Mouse (Mus musculus): Measurements from ENCODE around the gene Adcy5.

Gene Adcy5

GRCm38 (mm10) chr16:35154641-35155390, at the start of gene Adcy5:
TSS of gene Adcy5 (plus strand) at chr16:35154877.
- no peak for DNase-seq

GRCm38 (mm10) chr16:35107985-35108384, 46.7 kb upstream of the Adcy5 start:
- no peak for DNase-seq

GRCm38 (mm10) chr16:35109156-35109555, 45.5 kb upstream of the Adcy5 start:
- no peak for DNase-seq

- DNase-seq, result no peak
Measured at GRCm38 (mm10) chr16:35109656-35110291, 44.9 kb upstream of the Adcy5 start.

GRCm38 (mm10) chr16:35110410-35111142, 44.1 kb upstream of the Adcy5 start:
- peak; percentile 80 for DNase-seq

GRCm38 (mm10) chr16:35111143-35111620, 43.5 kb upstream of the Adcy5 start:
- no peak for DNase-seq

GRCm38 (mm10) chr16:35113496-35113895, 41.2 kb upstream of the Adcy5 start:
- no peak for DNase-seq

GRCm38 (mm10) chr16:35116328-35116956, 38.2 kb upstream of the Adcy5 start:
- DNase-seq, result no peak

- DNase-seq, result no peak
Measured at GRCm38 (mm10) chr16:35117436-35117835, 37.2 kb upstream of the Adcy5 start.

- no peak for DNase-seq
Measured at GRCm38 (mm10) chr16:35120603-35121002, 34.1 kb upstream of the Adcy5 start.

GRCm38 (mm10) chr16:35127270-35127669, 27.4 kb upstream of the Adcy5 start:
- no peak for DNase-seq

GRCm38 (mm10) chr16:35130172-35130571, 24.5 kb upstream of the Adcy5 start:
- DNase-seq, result no peak

GRCm38 (mm10) chr16:35139416-35139815, 15.3 kb upstream of the Adcy5 start:
- DNase-seq, result no peak

- DNase-seq, result no peak
Measured at GRCm38 (mm10) chr16:35139873-35140619, 14.6 kb upstream of the Adcy5 start.

- DNase-seq, result no peak
Measured at GRCm38 (mm10) chr16:35140620-35140975, 14.1 kb upstream of the Adcy5 start.

- DNase-seq, result no peak
Measured at GRCm38 (mm10) chr16:35141839-35142238, 12.8 kb upstream of the Adcy5 start.

GRCm38 (mm10) chr16:35146153-35146552, 8.5 kb upstream of the Adcy5 start:
- no peak for DNase-seq

GRCm38 (mm10) chr16:35153146-35153755, 1.4 kb upstream of the Adcy5 start:
- DNase-seq, result no peak

- no peak for DNase-seq
Measured at GRCm38 (mm10) chr16:35154245-35154640, 434 bp upstream of the Adcy5 start.

GRCm38 (mm10) chr16:35155391-35156305, 971 bp downstream of the Adcy5 start:
- peak; percentile 25 for DNase-seq

- DNase-seq, result peak; percentile 35
Measured at GRCm38 (mm10) chr16:35156306-35156695, 1.6 kb downstream of the Adcy5 start.

All from kidney, adult 9 months (tissue).